Mouse (Mus musculus): ENCODE results near the gene Arl4a. TPM values are rescaled to one million over a fixed set of nuclear protein-coding genes. Genes with fewer than 3 reads are reported as not detected.
A peak's percentile ranks its signal among the peaks of the same experiment; 100 is the strongest.

Arl4a gene
- polyA plus RNA-seq, 1 experiment from 2014 or later: 46.0 TPM

DNA sequence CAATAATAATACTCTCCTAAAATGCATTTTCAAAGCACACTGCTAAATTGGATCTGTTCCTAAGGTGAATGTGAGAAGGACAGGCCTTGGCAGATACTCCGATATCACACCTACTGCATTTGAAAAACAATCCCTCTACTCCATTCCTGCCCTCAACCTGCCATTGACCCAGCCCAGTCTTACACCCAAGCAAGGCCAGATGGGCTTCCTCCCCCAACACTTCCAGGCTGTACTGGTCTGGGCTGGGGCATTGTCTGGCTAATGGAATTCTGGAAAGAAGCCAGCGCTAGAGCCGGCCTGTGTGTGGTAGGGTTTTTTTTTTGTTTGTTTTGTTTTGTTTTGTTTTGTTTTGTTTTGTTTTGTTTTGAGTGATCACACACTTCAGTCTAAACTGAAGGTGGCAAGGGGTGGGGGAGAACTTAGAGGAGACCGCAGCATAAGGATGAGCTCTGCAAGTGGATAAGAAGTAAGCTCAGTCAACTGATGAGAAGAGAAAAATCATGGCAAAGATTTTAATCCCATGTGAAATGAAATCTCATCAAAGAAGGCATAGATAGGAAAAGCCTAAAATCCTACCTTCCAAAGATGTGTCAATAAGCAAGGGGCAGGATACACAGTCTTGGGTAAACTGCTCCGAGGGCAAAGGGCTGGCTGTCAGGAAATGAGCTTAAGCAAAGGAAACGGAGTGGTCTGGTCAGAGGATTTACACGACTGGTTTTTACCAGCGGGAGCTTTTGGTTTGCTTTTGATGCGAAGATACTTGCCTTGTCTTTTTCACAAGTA is 39.6 kb downstream of the Arl4a start:
- Histone ChIP-seq H3K9me3 (ENCODE audit: control insufficient read depth, low read depth, low read length) (no peaks in the 10 kb centered on the region), H3K27ac (ENCODE audit: low read length) (no peak overlapping the region), H3K4me3 (ENCODE audit: low read depth, low read length) (no peak overlapping the region), H3K36me3 (ENCODE audit: control insufficient read depth, insufficient read depth, low read length) (no peaks in the 10 kb centered on the region), H3K9ac (replicated peaks; ENCODE audit: low read depth, low read length) (no peak overlapping the region), H3K4me1 (ENCODE audit: control insufficient read depth, insufficient read depth, low read length) (no peaks in the 10 kb centered on the region), H3K27me3 (ENCODE audit: control insufficient read depth, insufficient read depth, low read length) (no peaks in the 10 kb centered on the region), H3K4me2 (replicated peaks; ENCODE audit: low read depth, low read length) (no peak overlapping the region)
- 20% methylated on average over 9 of the region's 9 CpGs for WGBS
- ATAC-seq (ENCODE audit: insufficient number of reproducible peaks, insufficient read depth, low FRiP score, low read depth): 0 out of 2 replicates have a peak, but pooled peaks have one; percentile 18

DNA sequence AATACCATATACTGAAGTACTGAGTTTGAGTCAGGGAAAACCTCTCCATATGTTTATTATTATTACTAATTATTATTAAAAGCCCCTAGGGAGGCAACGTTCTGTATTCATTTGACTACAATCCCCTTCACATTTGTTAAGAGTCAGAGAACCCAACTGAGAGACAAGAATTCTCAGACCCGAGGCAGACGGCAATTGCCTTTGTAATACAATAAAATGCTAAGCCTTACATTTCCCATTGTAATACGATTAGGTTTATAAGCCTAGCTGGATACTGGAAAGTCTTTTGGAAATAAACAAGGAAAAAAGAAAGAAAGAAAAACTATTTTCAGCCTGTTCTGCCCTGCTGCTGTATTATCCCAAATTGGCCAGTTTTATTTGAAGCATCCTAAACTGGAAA is 40.2 kb downstream of the Arl4a start:
- no peak overlapping the region for H3K4me2 ChIP-seq (replicated peaks; ENCODE audit: low read depth, low read length)
- no peaks in the 10 kb centered on the region for H3K27me3 ChIP-seq (ENCODE audit: control insufficient read depth, insufficient read depth, low read length)
- WGBS: 47% methylated on average over 4 of the region's 4 CpGs
- H3K36me3 ChIP-seq (ENCODE audit: control insufficient read depth, insufficient read depth, low read length): no peaks in the 10 kb centered on the region
- H3K4me1 ChIP-seq (ENCODE audit: control insufficient read depth, insufficient read depth, low read length): no peaks in the 10 kb centered on the region
- no peak overlapping the region for H3K4me3 ChIP-seq (ENCODE audit: low read depth, low read length)
- H3K9me3 ChIP-seq (ENCODE audit: control insufficient read depth, low read depth, low read length): no peaks in the 10 kb centered on the region
- H3K27ac ChIP-seq (ENCODE audit: low read length): no peak overlapping the region
- no peak overlapping the region for H3K9ac ChIP-seq (replicated peaks; ENCODE audit: low read depth, low read length)
- ATAC-seq (ENCODE audit: insufficient number of reproducible peaks, insufficient read depth, low FRiP score, low read depth): no peak

DNA sequence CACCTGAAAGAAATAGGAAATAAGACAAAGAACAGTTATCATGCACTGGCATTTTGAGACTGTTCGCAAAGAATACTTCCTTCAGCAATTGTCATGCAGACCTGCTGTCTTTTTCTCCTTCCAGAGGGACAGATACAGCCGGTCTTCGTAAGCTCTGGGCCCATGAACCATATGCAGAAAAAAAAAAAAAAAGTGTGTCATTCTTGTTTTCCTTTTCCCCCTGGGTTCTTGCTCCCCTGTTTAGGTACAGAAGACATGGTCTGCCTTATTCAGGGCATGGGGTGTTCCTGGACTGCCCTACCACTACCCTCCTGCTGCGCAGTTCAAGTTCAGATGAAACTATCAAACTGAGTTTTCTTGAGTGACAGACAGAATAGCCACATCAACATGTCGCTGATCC is 41.8 kb downstream of the Arl4a start:
- Histone ChIP-seq H3K4me2 (replicated peaks; ENCODE audit: low read depth, low read length) (no peak overlapping the region), H3K4me3 (ENCODE audit: low read depth, low read length) (no peak overlapping the region), H3K27me3 (ENCODE audit: control insufficient read depth, insufficient read depth, low read length) (no peaks in the 10 kb centered on the region), H3K36me3 (ENCODE audit: control insufficient read depth, insufficient read depth, low read length) (no peaks in the 10 kb centered on the region), H3K9me3 (ENCODE audit: control insufficient read depth, low read depth, low read length) (no peaks in the 10 kb centered on the region), H3K4me1 (ENCODE audit: control insufficient read depth, insufficient read depth, low read length) (no peaks in the 10 kb centered on the region), H3K9ac (replicated peaks; ENCODE audit: low read depth, low read length) (no peak overlapping the region), H3K27ac (ENCODE audit: low read length) (no peak overlapping the region)
- ATAC-seq (ENCODE audit: insufficient number of reproducible peaks, insufficient read depth, low FRiP score, low read depth): no peak
- 80% methylated on average over 5 of the region's 5 CpGs for WGBS

DNA sequence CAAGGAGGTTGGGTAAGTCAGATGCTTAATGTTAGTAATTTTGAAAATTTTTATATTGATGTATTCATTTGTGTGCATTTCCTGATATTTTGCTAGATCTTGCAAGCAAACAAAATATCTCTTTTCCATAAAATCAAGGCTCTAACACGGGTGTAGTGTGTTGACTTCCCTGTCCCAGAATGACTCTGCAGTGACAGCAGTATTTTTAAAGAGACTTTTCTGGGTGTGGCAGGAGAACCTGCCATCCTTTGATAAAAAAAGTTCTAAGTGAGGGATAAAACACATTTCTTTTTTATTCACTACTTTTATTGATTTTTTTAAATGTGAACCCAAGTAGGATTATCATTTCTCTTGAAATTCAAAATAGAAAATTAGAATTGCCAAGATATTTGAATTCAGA is 42.2 kb downstream of the Arl4a start:
- Histone ChIP-seq H3K4me3 (ENCODE audit: low read depth, low read length) (no peak overlapping the region), H3K9me3 (ENCODE audit: control insufficient read depth, low read depth, low read length) (no peaks in the 10 kb centered on the region), H3K36me3 (ENCODE audit: control insufficient read depth, insufficient read depth, low read length) (no peaks in the 10 kb centered on the region), H3K4me2 (replicated peaks; ENCODE audit: low read depth, low read length) (no peak overlapping the region), H3K27ac (ENCODE audit: low read length) (no peak overlapping the region), H3K27me3 (ENCODE audit: control insufficient read depth, insufficient read depth, low read length) (no peaks in the 10 kb centered on the region), H3K4me1 (ENCODE audit: control insufficient read depth, insufficient read depth, low read length) (no peaks in the 10 kb centered on the region), H3K9ac (replicated peaks; ENCODE audit: low read depth, low read length) (no peak overlapping the region)
- ATAC-seq (ENCODE audit: insufficient number of reproducible peaks, insufficient read depth, low FRiP score, low read depth): no peak
- WGBS: 54% methylated on average over 1 of the region's 1 CpGs

DNA sequence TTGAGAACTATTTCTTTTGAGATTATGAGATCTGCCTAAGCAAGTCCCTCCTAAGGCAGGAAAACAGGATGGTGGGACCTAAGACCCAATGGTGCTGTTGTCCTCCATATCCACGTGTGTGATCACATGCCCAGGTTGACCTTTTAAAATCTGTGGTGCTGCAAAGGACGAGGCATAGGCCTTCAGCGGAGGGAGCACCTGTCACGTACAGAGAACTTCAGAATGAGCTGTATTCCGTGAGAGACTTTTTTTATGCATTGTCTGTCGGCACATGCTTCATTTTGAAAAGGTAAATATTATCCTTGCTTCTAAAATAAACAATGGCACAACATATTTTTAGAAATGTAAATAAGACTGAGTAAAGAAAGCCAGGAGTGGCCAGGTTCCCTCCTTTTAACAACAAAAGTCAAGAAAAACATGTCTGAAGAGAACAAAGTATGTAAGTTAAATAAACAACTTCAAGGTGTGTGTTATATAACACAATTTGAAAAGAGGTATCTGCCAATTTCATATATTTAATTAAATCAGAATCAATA is 45.0 kb downstream of the Arl4a start:
- peak; percentile 33 for ATAC-seq (ENCODE audit: insufficient number of reproducible peaks, insufficient read depth, low FRiP score, low read depth)
- Histone ChIP-seq H3K9ac (replicated peaks; ENCODE audit: low read depth, low read length) (no peak overlapping the region), H3K9me3 (ENCODE audit: control insufficient read depth, low read depth, low read length) (no peaks in the 10 kb centered on the region), H3K27ac (ENCODE audit: low read length) (no peak overlapping the region), H3K4me1 (ENCODE audit: control insufficient read depth, insufficient read depth, low read length) (no peaks in the 10 kb centered on the region), H3K27me3 (ENCODE audit: control insufficient read depth, insufficient read depth, low read length) (no peaks in the 10 kb centered on the region), H3K4me2 (replicated peaks; ENCODE audit: low read depth, low read length) (no peak overlapping the region), H3K36me3 (ENCODE audit: control insufficient read depth, insufficient read depth, low read length) (no peaks in the 10 kb centered on the region), H3K4me3 (ENCODE audit: low read depth, low read length) (no peak overlapping the region)
- WGBS: 56% methylated on average over 6 of the region's 6 CpGs

DNA sequence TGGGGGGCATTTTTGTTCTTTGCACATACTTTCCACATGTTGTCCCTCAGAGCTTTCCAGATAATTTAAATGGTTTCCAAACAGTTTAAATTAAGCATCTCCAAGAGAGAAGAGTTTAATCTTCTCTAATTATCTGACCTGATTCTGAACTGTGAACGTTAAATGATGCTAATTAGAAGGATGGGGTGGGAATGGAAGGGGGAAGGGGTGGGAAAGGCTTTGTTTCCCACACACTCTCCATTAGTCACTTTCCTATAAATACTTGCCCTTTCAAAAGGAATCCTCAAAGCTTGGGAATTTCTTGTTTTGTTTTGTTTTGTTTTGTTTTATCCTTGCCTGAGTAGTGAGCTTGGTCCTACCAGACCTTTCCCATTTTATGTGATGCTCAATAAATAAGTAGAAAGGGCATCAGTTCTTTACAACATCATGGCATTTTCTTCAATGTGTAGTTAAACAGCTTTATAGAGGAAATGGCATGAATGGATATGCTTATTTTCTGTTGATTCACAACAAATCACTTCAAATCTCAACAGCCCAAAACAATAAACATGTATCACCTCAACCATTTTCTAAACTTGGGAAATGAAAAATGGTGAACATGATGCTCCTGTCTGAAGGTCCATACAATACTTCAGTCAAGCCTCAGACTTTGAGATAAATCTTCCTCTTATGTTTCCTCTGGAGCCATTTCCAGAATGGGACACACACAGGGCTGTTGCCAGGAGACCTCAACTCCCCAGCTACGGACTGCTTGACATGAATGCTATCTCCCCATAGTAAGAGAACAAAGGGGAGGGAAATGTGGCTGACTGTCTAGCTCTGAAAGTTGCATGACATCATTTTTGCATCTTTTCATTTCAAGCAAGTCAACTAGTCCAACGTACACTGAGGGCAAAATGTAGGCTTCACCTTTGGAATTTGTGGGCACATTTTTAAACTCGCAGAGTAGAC is 46.7 kb downstream of the Arl4a start:
- Histone ChIP-seq H3K4me3 (ENCODE audit: low read depth, low read length) (no peak overlapping the region), H3K27ac (ENCODE audit: low read length) (no peak overlapping the region), H3K4me1 (ENCODE audit: control insufficient read depth, insufficient read depth, low read length) (no peaks in the 10 kb centered on the region), H3K4me2 (replicated peaks; ENCODE audit: low read depth, low read length) (no peak overlapping the region), H3K27me3 (ENCODE audit: control insufficient read depth, insufficient read depth, low read length) (no peaks in the 10 kb centered on the region), H3K9me3 (ENCODE audit: control insufficient read depth, low read depth, low read length) (no peaks in the 10 kb centered on the region), H3K9ac (replicated peaks; ENCODE audit: low read depth, low read length) (no peak overlapping the region), H3K36me3 (ENCODE audit: control insufficient read depth, insufficient read depth, low read length) (no peaks in the 10 kb centered on the region)
- ATAC-seq (ENCODE audit: insufficient number of reproducible peaks, insufficient read depth, low FRiP score, low read depth): no peak
- WGBS: 55% methylated on average over 4 of the region's 4 CpGs

DNA sequence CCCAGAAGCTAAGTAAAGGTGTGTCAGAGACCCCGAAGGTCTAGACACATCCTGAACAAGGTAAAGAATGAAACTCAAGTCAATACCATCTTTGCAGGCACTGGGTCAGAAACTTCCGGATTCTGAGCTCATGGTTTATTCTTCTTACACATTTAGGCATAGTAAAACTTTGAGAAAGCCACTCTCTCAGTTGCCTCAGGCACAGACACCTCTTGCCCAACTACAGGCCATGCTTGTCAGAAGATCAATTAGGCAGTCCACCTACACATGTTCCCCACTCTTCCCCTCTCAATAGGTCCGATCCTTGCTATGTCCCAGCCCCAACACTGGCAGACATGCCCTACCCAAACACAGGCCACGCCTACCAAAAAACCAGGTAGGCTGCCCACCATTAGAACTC is 48.7 kb downstream of the Arl4a start:
- H3K9me3 ChIP-seq (ENCODE audit: control insufficient read depth, low read depth, low read length): no peaks in the 10 kb centered on the region
- 88% methylated on average over 4 of the region's 4 CpGs for WGBS
- H3K36me3 ChIP-seq (ENCODE audit: control insufficient read depth, insufficient read depth, low read length): no peaks in the 10 kb centered on the region
- H3K27me3 ChIP-seq (ENCODE audit: control insufficient read depth, insufficient read depth, low read length): no peaks in the 10 kb centered on the region
- no peak for ATAC-seq (ENCODE audit: insufficient number of reproducible peaks, insufficient read depth, low FRiP score, low read depth)
- H3K4me2 ChIP-seq (replicated peaks; ENCODE audit: low read depth, low read length): no peak overlapping the region
- no peak overlapping the region for H3K27ac ChIP-seq (ENCODE audit: low read length)
- H3K4me1 ChIP-seq (ENCODE audit: control insufficient read depth, insufficient read depth, low read length): no peaks in the 10 kb centered on the region
- no peak overlapping the region for H3K4me3 ChIP-seq (ENCODE audit: low read depth, low read length)
- no peak overlapping the region for H3K9ac ChIP-seq (replicated peaks; ENCODE audit: low read depth, low read length)

DNA sequence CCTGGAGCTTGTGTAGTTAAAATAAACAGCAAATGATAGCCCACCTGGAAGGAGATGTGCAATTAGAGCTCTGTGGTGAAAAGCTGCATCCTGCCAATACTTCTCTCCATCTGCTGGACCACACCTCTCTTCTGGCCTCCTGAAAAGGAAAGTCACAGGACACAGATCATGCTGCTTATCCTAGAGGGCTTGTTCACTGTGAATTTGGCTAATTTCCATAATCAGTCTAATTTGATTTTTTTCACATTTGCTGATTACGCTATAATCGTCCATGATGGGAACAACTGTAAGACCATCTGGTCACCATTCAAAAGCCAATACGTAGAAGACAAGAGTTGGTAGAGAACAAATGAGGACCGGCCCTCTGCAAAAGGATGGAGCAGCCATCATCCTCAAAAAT is 50.6 kb downstream of the Arl4a start:
- Histone ChIP-seq H3K4me3 (ENCODE audit: low read depth, low read length) (no peak overlapping the region), H3K27me3 (ENCODE audit: control insufficient read depth, insufficient read depth, low read length) (no peaks in the 10 kb centered on the region), H3K36me3 (ENCODE audit: control insufficient read depth, insufficient read depth, low read length) (no peaks in the 10 kb centered on the region), H3K4me1 (ENCODE audit: control insufficient read depth, insufficient read depth, low read length) (no peaks in the 10 kb centered on the region), H3K4me2 (replicated peaks; ENCODE audit: low read depth, low read length) (no peak overlapping the region), H3K27ac (ENCODE audit: low read length) (no peak overlapping the region), H3K9ac (replicated peaks; ENCODE audit: low read depth, low read length) (no peak overlapping the region), H3K9me3 (ENCODE audit: control insufficient read depth, low read depth, low read length) (no peaks in the 10 kb centered on the region)
- ATAC-seq (ENCODE audit: insufficient number of reproducible peaks, insufficient read depth, low FRiP score, low read depth): no peak
- WGBS: 90% methylated on average over 4 of the region's 4 CpGs
